Mouse (Mus musculus) kidney, adult 2 months (tissue): Measurements from ENCODE around the gene Acd.

Source experiments
- CTCF ChIP-seq: fragments of 200-500 bp; conservative IDR thresholded peaks from 2 replicates; pipeline ENCODE4 v1.5.1; 2011; ENCODE audit warnings: low read depth, mild to moderate bottlenecking, control low read depth, low read length, moderate library complexity, mixed read lengths; ENCODE audit not compliant: insufficient read depth, insufficient read length
- POLR2A ChIP-seq: fragments of 200-500 bp; IDR thresholded peaks from one replicate; pipeline ENCODE4 v1.6.1; 2011; ENCODE audit warnings: low read depth, low read length, control low read depth

GRCm38 (mm10) chr8:105709317-105709716 lies 8.4 kb upstream of the Acd start:
- TF ChIP-seq CTCF = no peak
- no peak for TF ChIP-seq POLR2A
